Mouse (Mus musculus) brain, embryonic 14.5 days (tissue): Measurements from ENCODE around the gene Rpl27a. TPM values are rescaled to one million over a fixed set of nuclear protein-coding genes. Genes with fewer than 3 reads are reported as not detected.

Source experiments
- DNase-seq: peaks from one replicate; pipeline ENCODE4 v3.0.0-alpha.2; 2011; ENCODE audit warnings: low read depth
- CTCF ChIP-seq: fragments of 200-500 bp; IDR thresholded peaks from 2 replicates; pipeline ENCODE4 v1.5.1; 2012; ENCODE audit warnings: inconsistent platforms, mild to moderate bottlenecking, moderate library complexity, borderline replicate concordance; ENCODE audit not compliant: insufficient read depth, insufficient read length; ENCODE audit errors: extremely low read depth
- POLR2A ChIP-seq: fragments of 200-500 bp; IDR thresholded peaks from 2 replicates; pipeline ENCODE4 v1.6.1; 2012; ENCODE audit warnings: mild to moderate bottlenecking, inconsistent platforms, borderline replicate concordance; ENCODE audit not compliant: poor library complexity, insufficient read depth, insufficient read length, severe bottlenecking; ENCODE audit errors: extremely low read depth
- polyA plus RNA-seq: library from polyadenylated mRNA; depleted of rRNA; stranded (reverse); fragments of >200 nt; gene quantifications from 2 replicates; pipeline ENCODE4 v1.2.3, GENCODE M21; 2012

Gene Rpl27a
- polyA plus RNA-seq, 1 experiment, result 440 TPM

DNA sequence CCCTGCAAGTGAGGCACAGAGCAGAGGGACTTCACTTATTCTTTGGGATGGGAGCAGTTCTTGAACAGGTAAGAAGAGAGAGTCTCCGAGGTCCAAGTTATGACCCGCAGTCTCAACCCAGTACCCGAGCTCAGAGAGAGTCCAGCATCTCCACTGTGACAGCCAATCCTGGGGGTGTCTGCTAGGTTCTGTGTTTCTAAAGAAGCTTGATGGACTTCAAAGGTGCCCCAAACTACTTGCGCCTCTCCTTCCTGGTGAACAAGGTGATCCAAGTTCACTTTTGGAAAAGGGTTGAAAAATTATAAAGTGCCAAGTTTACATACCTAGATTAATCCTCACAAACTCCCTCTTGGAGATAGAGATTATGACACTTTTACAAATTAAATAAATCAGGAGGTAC is 10.9 kb upstream of the Rpl27a start, which contains the start of gene Trim66:
TSS of gene Trim66 (minus strand) at position 101 of the 400 bp plus-strand sequence.
- DNase-seq, result no peak
- TF ChIP-seq POLR2A (no peak), CTCF (no peak)

DNA sequence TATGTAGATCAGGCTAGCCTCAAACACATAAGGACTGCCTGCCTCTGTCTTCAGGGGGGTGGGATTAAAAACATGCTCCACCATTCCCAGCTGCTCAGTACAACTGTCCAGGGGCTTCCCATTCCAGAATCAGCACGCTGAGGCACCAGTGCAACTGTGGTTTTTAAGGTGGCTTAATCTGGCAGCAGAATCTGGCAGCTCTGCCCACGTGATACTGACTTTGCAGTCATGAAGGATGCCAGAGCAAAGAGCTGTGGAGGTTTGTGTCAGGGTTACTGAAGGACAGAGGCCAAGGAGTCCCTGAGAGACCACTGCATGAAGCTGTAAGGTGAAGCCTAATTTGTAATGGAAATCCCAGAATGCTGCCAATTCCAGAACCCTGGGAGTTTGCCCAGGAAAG is 8.1 kb upstream of the Rpl27a start:
- TF ChIP-seq POLR2A (no peak), CTCF (no peak)
- DNase-seq, result no peak

DNA sequence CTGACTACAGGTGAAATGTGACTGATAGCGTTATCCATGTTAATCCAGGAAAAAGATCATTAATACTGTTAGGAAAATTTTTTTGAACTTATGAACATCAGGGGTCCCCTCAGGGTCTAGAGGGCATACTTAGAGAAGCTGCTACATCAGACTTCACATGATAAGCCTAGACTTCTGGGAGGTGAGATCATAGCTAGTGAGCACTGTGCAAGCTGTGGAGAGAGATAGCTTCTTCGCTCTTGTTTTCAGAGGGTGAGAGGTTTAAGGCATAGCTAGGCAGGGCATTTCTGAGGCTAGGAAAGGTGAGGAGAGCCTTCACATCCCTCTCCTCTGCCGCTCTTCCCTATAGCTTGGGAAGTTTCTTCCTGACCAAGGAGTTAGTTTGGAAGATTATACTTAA is 7.1 kb upstream of the Rpl27a start:
- TF ChIP-seq POLR2A (no peak), CTCF (no peak)
- DNase-seq, result no peak

DNA sequence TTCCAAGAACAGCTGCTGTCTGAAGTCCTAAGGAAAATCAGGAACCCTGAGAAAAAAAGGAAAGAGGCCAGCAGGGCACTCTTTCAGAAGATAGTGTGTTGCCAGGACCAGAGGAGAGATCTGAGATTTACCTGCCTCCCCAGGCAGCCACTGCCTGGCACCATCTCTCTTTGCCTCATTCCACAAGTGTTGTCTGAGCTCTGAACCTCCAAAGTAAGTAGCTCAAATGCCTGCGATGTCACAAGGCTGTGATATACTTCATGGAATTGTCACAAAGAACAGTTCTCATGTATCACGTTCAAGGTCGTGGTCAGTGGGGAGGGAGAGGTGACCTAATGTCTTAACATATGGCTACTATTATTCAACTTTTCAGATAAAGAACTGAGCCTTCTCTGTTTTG is 2.4 kb upstream of the Rpl27a start:
- DNase-seq, result no peak
- no peak for TF ChIP-seq CTCF
- no peak for TF ChIP-seq POLR2A

DNA sequence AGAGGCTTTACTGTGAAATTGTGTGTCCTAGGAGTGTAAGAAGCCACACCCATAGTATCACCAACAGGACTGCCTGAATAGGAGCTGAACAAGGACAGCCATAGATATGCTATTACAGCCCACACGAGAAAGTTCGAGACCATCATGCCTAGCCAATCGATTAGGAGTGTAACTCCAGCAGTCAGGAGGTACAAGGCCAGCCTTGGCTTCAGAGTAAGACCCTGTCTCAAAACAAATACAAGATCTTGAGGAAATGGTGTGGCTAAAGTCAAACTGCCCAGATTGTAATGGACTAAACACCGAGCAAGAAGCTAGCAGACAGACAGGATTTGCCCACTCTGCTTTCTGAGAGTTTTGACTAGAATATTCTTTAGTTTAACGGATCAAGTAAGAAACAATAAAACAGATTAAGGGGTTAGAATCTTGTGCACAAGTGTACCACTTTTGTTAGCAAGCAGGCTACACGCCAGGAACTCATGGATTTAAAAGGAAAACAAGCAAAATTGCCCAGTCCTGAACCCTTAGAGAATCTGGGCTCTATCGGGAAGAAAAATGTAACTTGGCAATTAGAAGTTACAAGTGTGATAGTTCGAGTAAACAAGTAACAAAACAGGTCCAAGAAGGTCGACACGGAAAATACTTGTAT is 788 bp upstream of the Rpl27a start:
- TF ChIP-seq POLR2A (no peak), CTCF (no peak)
- DNase-seq, result no peak

DNA sequence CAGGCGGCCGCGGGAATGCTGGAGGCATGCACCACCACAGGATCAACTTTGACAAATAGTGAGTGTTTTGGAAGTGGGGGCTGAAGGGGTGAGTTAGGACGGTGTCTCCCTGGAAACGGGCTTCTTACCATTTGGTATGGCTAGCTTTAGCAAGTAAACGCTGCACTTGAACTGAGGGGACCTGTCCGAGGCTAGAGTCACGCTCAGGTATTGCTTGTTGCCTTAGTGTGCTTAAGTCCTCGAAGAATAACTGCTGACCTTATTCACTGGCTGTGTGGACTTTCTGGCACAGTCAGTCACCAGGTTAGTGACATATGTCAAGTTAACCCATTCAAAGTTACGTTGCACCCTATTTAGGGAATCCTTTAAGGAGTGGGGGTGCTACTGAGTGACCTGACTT is 989 bp downstream of the Rpl27a start:
- no peak for TF ChIP-seq POLR2A
- TF ChIP-seq CTCF, result no peak
- DNase-seq, result no peak

GRCm38 (mm10) chr7:109522084-109522483 is 3.1 kb downstream of the Rpl27a start:
- TF ChIP-seq POLR2A (no peak), CTCF (no peak)
- DNase-seq, result no peak

GRCm38 (mm10) chr7:109523304-109523703 is 4.4 kb downstream of the Rpl27a start:
- TF ChIP-seq POLR2A (no peak), CTCF (no peak)
- DNase-seq, result no peak

- peak; percentile 56 for DNase-seq
Measured at GRCm38 (mm10) chr7:109523741-109524441, 4.9 kb downstream of the Rpl27a start.

GRCm38 (mm10) chr7:109524442-109524744 is 5.4 kb downstream of the Rpl27a start:
- no peak for DNase-seq
- TF ChIP-seq CTCF (no peak), POLR2A (no peak)

More at GRCm38 (mm10) chr7:109523741-109524441, 4.9 kb downstream of the Rpl27a start:
- TF ChIP-seq CTCF (no peak), POLR2A (no peak)

- DNase-seq, result no peak
Measured at GRCm38 (mm10) chr7:109524763-109525162, 5.8 kb downstream of the Rpl27a start.

More at GRCm38 (mm10) chr7:109524763-109525162, 5.8 kb downstream of the Rpl27a start:
- no peak for TF ChIP-seq POLR2A
- TF ChIP-seq CTCF, result no peak
